Mouse (Mus musculus) lung, postnatal 36 days (tissue): ENCODE measurements around the gene BC024978.

Experiments used
- DNase-seq: peaks from one replicate; pipeline ENCODE4 v3.0.0; 2022; ENCODE audit warnings: mixed read lengths

BC024978 gene

DNA sequence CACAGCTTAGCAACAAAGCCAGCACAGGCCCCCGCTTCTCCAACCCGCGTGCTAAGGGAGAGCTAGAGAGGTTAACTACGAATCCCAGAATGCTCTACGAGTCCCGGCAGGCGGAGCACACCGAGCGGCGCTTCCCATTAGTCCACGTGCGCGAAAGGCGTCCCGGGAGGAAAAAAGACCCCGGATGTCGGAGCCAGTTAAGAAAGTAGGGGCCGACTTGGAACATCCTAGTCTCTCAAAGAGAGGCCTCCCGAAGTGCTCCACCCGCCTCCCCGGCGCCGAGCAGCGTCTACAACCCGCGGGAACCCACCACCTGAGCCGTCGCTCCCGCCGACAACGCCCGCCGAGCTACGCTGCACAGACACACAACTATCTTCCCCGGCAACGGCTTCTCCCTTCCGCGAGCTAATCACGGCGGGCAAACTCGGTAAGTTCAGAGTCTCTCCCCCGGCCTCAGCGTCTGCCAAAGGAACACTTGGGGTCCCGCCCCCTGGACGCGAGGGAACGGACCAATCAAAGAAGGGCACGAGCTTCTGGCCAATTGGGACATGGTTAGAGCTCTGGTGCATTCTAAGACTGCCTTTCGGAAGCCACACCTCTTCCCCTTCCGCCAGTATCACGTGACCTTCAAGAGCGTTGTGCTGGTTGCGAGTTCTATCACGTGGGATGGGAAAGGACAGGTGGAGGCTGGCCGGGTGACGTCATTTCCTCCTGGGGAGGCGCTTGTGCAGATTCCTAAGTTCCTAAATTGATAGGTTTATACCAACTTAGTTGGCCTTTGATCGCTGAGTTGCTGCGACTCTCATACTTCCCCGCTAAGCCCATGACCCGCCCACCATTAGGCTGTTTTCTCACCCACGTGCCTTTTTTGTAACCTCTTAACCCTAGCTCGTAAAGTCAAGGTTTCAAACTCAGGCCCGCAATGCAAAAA lies at the start of gene BC024978, which contains the start of gene Snrpa:
Gene BC024978 (plus strand): TSS at position 101 of the 931 bp plus-strand sequence.
Gene Snrpa (minus strand): TSS at position 591 of the 931 bp plus-strand sequence.
- peak; percentile 100 for DNase-seq

- DNase-seq: peak; percentile 79
Observed at GRCm38 (mm10) chr7:27153205-27153764, 42.3 kb upstream of the BC024978 start, which contains the start of gene Cyp2t4. TSS of gene Cyp2t4 (plus strand) at chr7:27153714.

GRCm38 (mm10) chr7:27156005-27156404 lies 39.6 kb upstream of the BC024978 start:
- DNase-seq: no peak

DNA sequence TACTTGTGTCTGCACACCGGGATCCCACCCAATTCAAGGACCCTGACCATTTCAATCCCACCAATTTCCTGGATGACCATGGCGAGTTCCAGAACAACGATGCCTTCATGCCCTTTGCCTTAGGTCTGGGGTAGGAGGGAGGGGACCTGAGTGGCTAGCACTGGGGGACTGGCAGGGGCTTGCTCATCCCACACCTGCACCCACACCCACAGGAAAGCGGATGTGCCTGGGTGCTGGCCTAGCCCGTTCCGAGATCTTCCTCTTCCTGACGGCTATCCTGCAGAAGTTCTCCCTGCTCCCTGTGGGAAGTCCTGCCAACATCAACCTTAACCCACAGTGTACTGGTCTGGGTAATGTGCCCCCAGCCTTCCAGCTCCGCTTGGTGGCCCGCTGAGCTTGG lies 37.4 kb upstream of the BC024978 start:
- DNase-seq: no peak

DNA sequence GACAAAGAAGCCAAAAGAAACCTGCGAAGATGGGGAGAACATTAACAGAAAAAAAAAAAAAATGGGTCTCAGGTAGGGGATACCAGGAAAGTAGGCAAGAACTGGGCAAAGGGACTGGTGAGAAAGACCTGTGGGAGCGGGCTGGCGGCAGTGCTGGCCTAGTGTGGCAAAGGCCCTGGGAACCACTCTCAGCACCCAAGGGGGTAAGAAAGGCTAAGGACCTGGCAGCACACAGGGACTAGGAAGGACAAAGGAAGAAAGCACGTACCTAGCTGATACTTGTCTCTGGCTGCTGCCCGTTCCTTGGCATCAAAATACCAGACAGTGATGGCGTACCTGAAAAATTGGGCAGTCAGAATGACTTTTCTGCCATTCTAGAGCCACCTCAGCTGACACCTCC lies 36.3 kb upstream of the BC024978 start:
- no peak for DNase-seq

- DNase-seq: peak; percentile 96
Observed at GRCm38 (mm10) chr7:27159882-27160281, 35.7 kb upstream of the BC024978 start.

GRCm38 (mm10) chr7:27160921-27161320 lies 34.7 kb upstream of the BC024978 start:
- DNase-seq: no peak

DNA sequence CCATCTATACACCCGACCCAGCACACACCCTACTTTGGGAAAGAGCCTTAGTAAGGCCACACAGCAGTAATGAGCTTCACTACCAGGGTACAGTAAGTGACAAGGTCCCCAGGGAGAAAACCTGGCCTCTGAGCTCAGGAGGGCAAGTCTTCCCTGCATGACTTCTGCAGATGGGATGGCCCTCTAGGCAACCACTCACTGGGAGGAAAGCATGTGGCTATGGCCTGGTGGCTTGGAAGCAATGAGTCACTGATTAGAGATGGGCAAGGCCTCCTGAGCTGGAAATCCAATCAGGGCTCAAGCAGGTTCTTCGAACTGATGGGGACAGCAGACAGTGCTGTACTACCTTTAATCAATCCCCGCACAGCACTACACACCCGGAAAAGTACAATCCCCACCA lies 33.8 kb upstream of the BC024978 start:
- no peak for DNase-seq

GRCm38 (mm10) chr7:27162780-27163449 lies 32.7 kb upstream of the BC024978 start:
- DNase-seq: no peak

- DNase-seq: no peak
Observed at GRCm38 (mm10) chr7:27163450-27163805, 32.2 kb upstream of the BC024978 start.

DNA sequence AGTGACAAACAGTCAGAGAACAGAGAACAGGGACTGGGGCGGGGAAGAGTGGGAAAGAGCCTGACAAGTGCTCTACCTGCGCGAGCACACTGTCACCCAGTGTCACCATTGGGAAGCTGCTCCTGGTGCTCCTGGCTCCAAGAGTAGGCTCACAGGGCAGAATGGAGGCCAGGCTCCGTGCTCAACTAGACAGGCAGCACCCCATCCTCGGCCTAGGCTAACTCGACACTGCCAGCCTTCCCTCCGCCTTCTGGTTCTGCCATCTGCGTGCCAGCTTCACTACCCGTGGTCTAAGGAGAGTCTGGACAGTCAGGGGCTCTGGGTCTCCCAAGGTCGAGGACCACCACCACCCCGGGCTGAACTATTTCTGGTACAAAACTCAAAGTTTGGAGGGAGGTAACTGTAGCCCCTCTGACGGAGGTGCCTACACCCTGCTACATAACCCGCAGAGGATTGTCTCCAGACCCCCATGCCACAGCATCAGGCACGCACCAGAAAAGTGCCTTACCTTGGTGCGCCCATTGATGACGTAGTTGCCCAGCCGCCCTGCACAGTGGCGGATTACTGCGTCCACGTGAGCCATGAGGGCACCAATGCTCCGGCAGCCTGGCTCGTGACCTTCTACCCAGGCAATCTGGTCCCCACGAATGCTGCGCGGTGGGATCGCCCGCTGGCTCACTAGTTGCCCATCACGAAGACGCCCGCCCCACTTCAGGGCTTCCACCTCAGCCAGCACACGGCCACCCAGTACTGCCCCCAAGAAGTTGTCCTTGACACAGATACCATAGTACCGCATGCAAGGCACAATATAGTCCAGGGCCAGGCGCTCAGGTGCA lies 31.3 kb upstream of the BC024978 start:
- no peak for DNase-seq

DNA sequence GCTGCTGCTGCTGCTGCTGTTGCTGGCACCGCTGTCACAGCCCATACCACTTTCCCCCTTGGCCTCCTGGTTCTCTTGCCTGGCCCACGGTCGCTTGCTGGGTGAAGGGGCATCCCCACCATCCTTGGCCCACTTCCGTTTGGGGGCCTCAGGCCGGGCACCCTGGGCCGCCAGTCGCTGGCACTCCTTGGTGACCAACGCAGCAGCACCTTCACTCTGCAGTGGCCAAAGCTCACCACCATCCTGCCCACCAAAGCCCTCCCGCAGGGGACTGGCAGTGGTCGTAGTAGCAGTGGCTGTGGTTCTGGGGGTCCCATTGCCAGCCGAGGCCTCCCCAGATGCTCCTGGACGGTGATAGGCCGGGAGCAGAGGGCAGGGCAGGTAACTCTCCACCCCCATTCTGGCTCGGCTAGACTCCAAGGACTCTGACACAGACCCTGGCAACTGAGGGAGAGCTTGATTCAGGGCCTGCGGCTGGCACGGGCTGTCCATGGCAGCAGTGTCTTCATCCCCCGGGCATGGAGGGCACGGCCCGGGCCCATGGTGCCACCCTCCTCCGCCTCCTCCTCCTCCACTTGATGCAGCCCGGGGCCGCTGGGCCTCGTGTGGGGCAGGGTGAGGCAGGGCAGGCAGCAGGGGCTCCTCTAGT lies 30.4 kb upstream of the BC024978 start:
- no peak for DNase-seq

DNA sequence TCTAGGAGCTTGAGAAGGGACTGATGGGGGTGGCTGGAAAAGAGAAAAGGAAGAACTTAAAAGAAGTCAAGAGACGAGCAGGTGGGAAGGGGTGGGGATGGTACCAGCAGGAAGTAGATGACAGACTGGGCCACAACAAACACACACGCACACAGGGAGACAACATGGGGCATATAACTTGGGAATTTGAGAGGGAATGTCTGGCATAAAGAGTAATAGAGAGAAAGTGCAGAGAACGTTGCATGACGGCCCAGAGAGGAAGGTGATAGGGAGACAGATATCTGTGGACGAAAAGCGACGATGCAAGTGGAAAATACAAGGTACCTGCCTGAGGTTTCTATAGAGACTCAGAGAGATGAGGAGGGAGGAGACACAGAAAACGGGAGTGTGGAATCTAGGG lies 29.9 kb upstream of the BC024978 start:
- DNase-seq: no peak

DNA sequence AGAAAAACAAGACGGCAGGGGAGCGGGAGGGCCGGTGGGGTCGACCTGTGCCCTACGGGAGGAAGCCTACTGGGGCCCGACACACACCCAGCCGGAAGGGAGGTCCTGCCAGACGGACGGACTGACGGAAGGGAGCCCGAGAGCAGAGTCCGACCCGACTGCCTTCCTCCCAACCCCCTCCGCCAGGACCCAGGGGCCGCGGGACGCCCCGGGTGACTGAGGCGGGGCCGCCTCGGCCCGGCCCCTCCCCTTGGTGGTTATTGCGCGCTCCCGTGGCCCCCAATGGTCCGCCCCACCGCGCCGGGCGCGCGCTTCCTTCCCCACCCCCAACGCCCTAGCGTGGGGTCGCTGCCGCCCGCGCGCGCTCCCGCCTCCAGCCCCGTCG lies 29.4 kb upstream of the BC024978 start:
- peak; percentile 91 for DNase-seq

DNA sequence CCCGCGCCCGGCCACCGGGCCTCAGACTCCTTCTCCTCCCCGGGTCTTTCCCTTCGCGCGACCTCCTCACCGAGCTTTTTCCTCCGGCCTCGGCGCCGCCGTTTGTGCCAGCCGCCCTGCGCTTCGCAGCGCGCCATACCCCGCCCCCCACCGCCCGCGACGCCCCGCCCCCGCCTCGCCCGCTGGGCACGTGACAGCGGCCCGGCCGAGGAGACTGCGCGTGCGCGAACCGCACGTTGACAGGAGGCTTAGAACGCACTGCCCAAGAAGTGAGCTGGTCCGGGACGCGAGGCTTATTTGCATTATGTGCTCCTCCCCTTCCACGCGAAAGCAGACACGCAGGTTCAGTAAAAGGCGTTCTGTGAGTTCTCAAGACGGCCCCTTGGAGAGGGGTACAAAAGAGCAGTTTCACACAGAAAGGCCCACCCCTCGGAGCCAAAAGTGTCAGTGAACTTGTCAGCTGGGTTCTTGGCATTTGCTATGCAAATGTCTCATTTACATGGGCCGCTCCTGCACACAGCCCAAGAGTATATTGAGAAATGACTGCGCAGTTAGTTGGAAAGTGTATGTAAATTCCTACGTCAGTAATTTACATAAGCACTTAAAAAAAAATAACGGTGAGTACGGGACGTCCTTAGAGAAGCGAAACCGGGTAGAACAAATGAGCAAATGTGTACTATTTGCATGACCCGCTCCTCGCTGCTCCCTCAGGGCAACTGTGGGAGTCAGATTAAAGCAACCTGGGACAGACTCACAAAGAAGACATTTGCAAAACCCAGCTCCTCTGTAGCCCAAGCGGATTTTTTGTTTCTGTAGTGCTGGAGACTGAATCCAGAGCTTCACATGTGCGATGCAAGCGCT lies 28.7 kb upstream of the BC024978 start, which contains the start of gene Egln2:
Gene Egln2 (minus strand): TSS at position 189 of the 861 bp plus-strand sequence.
- peak; percentile 97 for DNase-seq

DNA sequence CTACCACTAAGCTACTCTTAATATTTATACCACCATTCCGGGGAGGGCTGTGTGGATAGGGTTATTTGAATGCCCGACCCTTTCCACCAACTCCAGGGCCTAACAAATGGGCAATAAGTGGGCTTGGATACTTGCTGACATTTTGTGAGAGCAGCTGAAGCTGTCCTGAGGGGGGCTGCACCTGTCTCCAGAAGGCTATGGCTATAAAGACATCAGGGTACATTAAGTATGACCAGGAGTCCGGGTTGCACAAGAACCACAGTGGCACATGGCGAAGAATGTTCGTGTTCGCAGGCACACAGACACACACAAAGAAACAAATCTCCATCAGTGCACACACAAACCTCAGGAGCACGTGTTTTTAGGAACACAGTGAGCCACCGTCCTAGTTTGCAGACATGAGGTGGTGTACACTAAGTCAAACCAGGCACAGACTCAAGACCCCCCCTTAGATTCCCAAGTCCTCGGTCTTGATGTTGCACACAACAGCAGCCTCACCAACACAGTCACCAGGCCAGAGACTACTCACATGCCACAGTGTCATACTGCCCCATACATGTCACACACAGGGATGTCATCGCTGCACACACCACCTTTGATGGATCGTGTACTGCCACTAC lies 28.0 kb upstream of the BC024978 start:
- DNase-seq: no peak

- DNase-seq: no peak
Observed at GRCm38 (mm10) chr7:27168371-27168770, 27.2 kb upstream of the BC024978 start.

GRCm38 (mm10) chr7:27170981-27171380 lies 24.6 kb upstream of the BC024978 start:
- DNase-seq: no peak

DNA sequence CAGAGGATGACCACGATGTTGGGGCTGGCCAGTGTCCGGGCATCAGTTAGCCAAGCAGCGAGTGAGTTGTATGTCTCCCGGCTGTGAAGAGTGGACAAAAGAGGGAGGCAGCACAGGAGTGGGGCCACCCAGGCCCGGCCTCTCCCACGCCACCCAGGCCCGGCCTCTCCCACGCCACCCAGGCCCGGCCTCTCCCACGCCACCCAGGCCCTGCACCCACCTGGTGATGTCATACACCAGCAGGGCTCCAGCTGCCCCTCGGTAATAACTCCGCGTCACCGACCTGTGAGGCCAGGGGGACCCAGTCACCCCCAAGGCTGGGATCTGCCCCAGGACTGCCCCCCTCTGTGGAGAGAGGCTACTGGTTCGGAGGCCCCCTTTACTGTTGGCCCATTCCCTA lies 21.1 kb upstream of the BC024978 start:
- no peak for DNase-seq

GRCm38 (mm10) chr7:27174896-27175295 lies 20.7 kb upstream of the BC024978 start:
- no peak for DNase-seq

- DNase-seq: no peak
Observed at GRCm38 (mm10) chr7:27177942-27178323, 17.6 kb upstream of the BC024978 start.
